Mouse (Mus musculus) forelimb bud, embryonic 11.5 days (tissue): Measurements from ENCODE around the gene Lrrc75a.

Experiments used
- DNase-seq: peaks from one replicate; pipeline ENCODE4 v3.0.0-alpha.2; 2012; ENCODE audit warnings: low read depth, low spot score

Gene Lrrc75a

GRCm38 (mm10) chr11:62621586-62622283, 26.6 kb downstream of the Lrrc75a start:
- no peak for DNase-seq

GRCm38 (mm10) chr11:62621079-62621478, 27.2 kb downstream of the Lrrc75a start:
- no peak for DNase-seq

- no peak for DNase-seq
Measured at GRCm38 (mm10) chr11:62615456-62615855, 32.9 kb downstream of the Lrrc75a start.

GRCm38 (mm10) chr11:62614876-62615410, 33.4 kb downstream of the Lrrc75a start:
- DNase-seq: no peak

GRCm38 (mm10) chr11:62613657-62614365, 34.5 kb downstream of the Lrrc75a start:
- peak; percentile 97 for DNase-seq

GRCm38 (mm10) chr11:62612604-62613003, 35.7 kb downstream of the Lrrc75a start:
- no peak for DNase-seq

- no peak for DNase-seq
Measured at GRCm38 (mm10) chr11:62610304-62610703, 38.0 kb downstream of the Lrrc75a start.

GRCm38 (mm10) chr11:62608826-62609675, 39.3 kb downstream of the Lrrc75a start:
- DNase-seq: no peak

GRCm38 (mm10) chr11:62607952-62608201, 40.4 kb downstream of the Lrrc75a start:
- DNase-seq: no peak

GRCm38 (mm10) chr11:62607170-62607951, 41.0 kb downstream of the Lrrc75a start:
- DNase-seq: no peak

- DNase-seq: no peak
Measured at GRCm38 (mm10) chr11:62606299-62607169, 41.8 kb downstream of the Lrrc75a start.

GRCm38 (mm10) chr11:62605619-62606298, 42.6 kb downstream of the Lrrc75a start:
- no peak for DNase-seq

- no peak for DNase-seq
Measured at GRCm38 (mm10) chr11:62604886-62605618, 43.3 kb downstream of the Lrrc75a start.

- DNase-seq: no peak
Measured at GRCm38 (mm10) chr11:62604123-62604706, 44.1 kb downstream of the Lrrc75a start.

- DNase-seq: no peak
Measured at GRCm38 (mm10) chr11:62603312-62604056, 44.8 kb downstream of the Lrrc75a start.

GRCm38 (mm10) chr11:62602619-62603311, 45.6 kb downstream of the Lrrc75a start:
- peak; percentile 99 for DNase-seq
